Comparison of ENCODE assay signal across 21 mouse cellular contexts in the genomic region with DNA sequence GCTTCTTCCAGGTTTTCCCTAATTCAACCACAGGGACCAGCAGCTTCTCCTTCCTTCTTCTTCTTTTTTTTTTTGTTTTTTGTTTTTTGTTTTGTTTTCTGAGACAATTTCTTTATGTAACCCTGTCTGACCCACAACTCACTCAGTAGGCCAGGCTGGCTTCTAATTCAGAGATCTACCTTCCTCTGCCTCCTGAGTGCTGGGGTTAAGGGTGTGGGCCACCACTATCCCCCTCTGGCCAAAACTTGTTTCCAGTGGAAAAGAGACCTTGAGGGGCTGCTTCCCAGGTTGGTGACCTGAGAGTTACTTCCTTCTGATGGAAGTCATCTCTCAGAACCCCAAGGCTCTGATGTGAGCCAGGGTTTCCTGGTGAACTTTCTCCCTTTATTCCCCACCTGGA. TPM values are rescaled to one million over a fixed set of nuclear protein-coding genes. Genes with fewer than 3 reads are reported as not detected.
DNase-seq lines count a peak whose midpoint lies in the region; ATAC-seq and TF ChIP-seq lines count a peak whose summit lies in the region.
"Had no signal": no experiment of that assay in that cellular context is flagged by ENCODE, and none has a peak within 500 bp of the region (broad histone marks: within the 10 kb centered on the region; RNA-seq: fewer than 3 reads in every experiment).

No protein-coding gene starts in this region.

- H3K4me3 ChIP-seq in forebrain, embryonic 12.5 days (replicated peaks): no peak overlapping the region
- H3K4me3 ChIP-seq in forebrain, embryonic 16.5 days (replicated peaks; ENCODE audit: low read length): no peak overlapping the region
- no peak overlapping the region for H3K4me3 ChIP-seq in kidney, embryonic 14.5 days (ENCODE audit: low read length)
- H3K4me3 ChIP-seq in lung, embryonic 14.5 days (ENCODE audit: low read depth, low read length): no peak overlapping the region
- no peak overlapping the region for H3K4me3 ChIP-seq in stomach, embryonic 15.5 days (replicated peaks)
- H3K4me3 ChIP-seq: embryonic facial prominence, embryonic 12.5 days; forebrain, embryonic 15.5 days; liver, embryonic 15.5 days; megakaryocyte, embryonic 14.5 days had no signal

- peaks cover 13% of the 10 kb centered on the region; the same call in 1 of the 2 replicates for H3K27me3 ChIP-seq in forebrain, embryonic 12.5 days
- H3K27me3 ChIP-seq in forebrain, embryonic 16.5 days (replicated peaks; ENCODE audit: control insufficient read depth, insufficient read depth, low read length): no peaks in the 10 kb centered on the region
- H3K27me3 ChIP-seq in kidney, embryonic 14.5 days (ENCODE audit: control insufficient read depth, insufficient read depth, low read length): no peaks in the 10 kb centered on the region; the same call in 1 of the 2 replicates
- no peaks in the 10 kb centered on the region for H3K27me3 ChIP-seq in lung, embryonic 14.5 days (ENCODE audit: insufficient read depth, low read length)
- no peaks in the 10 kb centered on the region for H3K27me3 ChIP-seq in stomach, embryonic 15.5 days (replicated peaks)
- H3K27me3 ChIP-seq: forebrain, embryonic 15.5 days had no signal

- peak overlapping the region; percentile 15; the same call in 1 of the 2 replicates for H3K4me2 ChIP-seq in forebrain, embryonic 12.5 days
- no peak overlapping the region for H3K4me2 ChIP-seq in forebrain, embryonic 16.5 days (ENCODE audit: low read length)
- 0 out of 2 replicates have a peak overlapping the region, but pooled peaks have one; percentile 1 for H3K4me2 ChIP-seq in kidney, embryonic 14.5 days (replicated peaks; ENCODE audit: low read depth, low read length)
- peak overlapping the region; percentile 88; the same call in 1 of the 2 replicates for H3K4me2 ChIP-seq in lung, embryonic 14.5 days
- H3K4me2 ChIP-seq in stomach, embryonic 15.5 days: peak overlapping the region; percentile 30; the same call in 1 of the 2 replicates
- H3K4me2 ChIP-seq: forebrain, embryonic 15.5 days; liver, embryonic 15.5 days had no signal

- ATAC-seq in forebrain, embryonic 12.5 days (ENCODE audit: low FRiP score): no peak
- no peak for ATAC-seq in forebrain, embryonic 16.5 days
- ATAC-seq in kidney, embryonic 14.5 days (ENCODE audit: low FRiP score, low TSS enrichment): no peak
- ATAC-seq in lung, embryonic 14.5 days (ENCODE audit: insufficient read depth): no peak
- ATAC-seq in stomach, embryonic 15.5 days (ENCODE audit: insufficient read depth, low FRiP score, low read depth): no peak
- ATAC-seq: activated CD4-positive, CD25-positive, alpha-beta regulatory T cell, adult 4 months; CD4-positive, CD25-positive, alpha-beta regulatory T cell, adult 4 months; forebrain, embryonic 15.5 days had no signal

- H3K9ac ChIP-seq in forebrain, embryonic 12.5 days: no peak overlapping the region
- no peak overlapping the region for H3K9ac ChIP-seq in forebrain, embryonic 16.5 days (replicated peaks; ENCODE audit: low read depth, low read length)
- H3K9ac ChIP-seq in kidney, embryonic 14.5 days (ENCODE audit: low read depth, low read length): no peak overlapping the region
- no peak overlapping the region for H3K9ac ChIP-seq in lung, embryonic 14.5 days
- H3K9ac ChIP-seq in stomach, embryonic 15.5 days: no peak overlapping the region
- H3K9ac ChIP-seq: embryonic facial prominence, embryonic 12.5 days; forebrain, embryonic 15.5 days; liver, embryonic 15.5 days had no signal

- DNase-seq in kidney, adult 11 months: no peak
- no peak for DNase-seq in lung, embryonic 14.5 days
- DNase-seq in lung, postnatal 4 days: no peak
- no peak for DNase-seq in spleen, postnatal 10 days (ENCODE audit: low spot score in 2 of 2)
- DNase-seq: adrenal gland, postnatal 10 days; cerebellum, adult 9-11 months; gastrocnemius, postnatal 36 days; kidney, postnatal 10 days; lung, postnatal 14 days; midbrain, embryonic 14.5 days; right cerebral cortex, postnatal 25 days had no signal

- no peaks in the 10 kb centered on the region for H3K9me3 ChIP-seq in forebrain, embryonic 12.5 days
- no peaks in the 10 kb centered on the region for H3K9me3 ChIP-seq in forebrain, embryonic 16.5 days (ENCODE audit: control insufficient read depth, low read length)
- H3K9me3 ChIP-seq in kidney, embryonic 14.5 days (ENCODE audit: control insufficient read depth, low read length): no peaks in the 10 kb centered on the region
- no peaks in the 10 kb centered on the region for H3K9me3 ChIP-seq in lung, embryonic 14.5 days (ENCODE audit: low read depth, low read length)
- no peaks in the 10 kb centered on the region for H3K9me3 ChIP-seq in stomach, embryonic 15.5 days
- H3K9me3 ChIP-seq: embryonic facial prominence, embryonic 12.5 days; forebrain, embryonic 15.5 days; liver, embryonic 15.5 days; megakaryocyte, embryonic 14.5 days had no signal

- H3K4me1 ChIP-seq in forebrain, embryonic 12.5 days: peaks cover 8% of the 10 kb centered on the region; the same call in 1 of the 2 replicates
- peaks cover 6% of the 10 kb centered on the region; the same call in 1 of the 2 replicates for H3K4me1 ChIP-seq in forebrain, embryonic 16.5 days (replicated peaks; ENCODE audit: control insufficient read depth, insufficient read depth, low read length)
- no peaks in the 10 kb centered on the region for H3K4me1 ChIP-seq in kidney, embryonic 14.5 days (ENCODE audit: control insufficient read depth, insufficient read depth, low read length)
- 0 out of 2 replicates have a peak, but pooled peaks cover 8% of the 10 kb centered on the region for H3K4me1 ChIP-seq in lung, embryonic 14.5 days (ENCODE audit: insufficient read depth)
- H3K4me1 ChIP-seq in stomach, embryonic 15.5 days: 0 out of 2 replicates have a peak, but pooled peaks cover 8% of the 10 kb centered on the region
- H3K4me1 ChIP-seq: embryonic facial prominence, embryonic 12.5 days had no signal

- no peaks in the 10 kb centered on the region for H3K36me3 ChIP-seq in forebrain, embryonic 12.5 days (replicated peaks)
- no peaks in the 10 kb centered on the region for H3K36me3 ChIP-seq in forebrain, embryonic 16.5 days (ENCODE audit: control insufficient read depth, insufficient read depth)
- H3K36me3 ChIP-seq in kidney, embryonic 14.5 days (ENCODE audit: control insufficient read depth, insufficient read depth, low read length): no peaks in the 10 kb centered on the region
- no peaks in the 10 kb centered on the region for H3K36me3 ChIP-seq in lung, embryonic 14.5 days (ENCODE audit: insufficient read depth)
- no peaks in the 10 kb centered on the region for H3K36me3 ChIP-seq in stomach, embryonic 15.5 days
- H3K36me3 ChIP-seq: embryonic facial prominence, embryonic 12.5 days; forebrain, embryonic 15.5 days; liver, embryonic 15.5 days had no signal

- no peak overlapping the region for H3K27ac ChIP-seq in forebrain, embryonic 12.5 days
- no peak overlapping the region for H3K27ac ChIP-seq in forebrain, embryonic 16.5 days (ENCODE audit: low read length)
- H3K27ac ChIP-seq in kidney, embryonic 14.5 days (ENCODE audit: low read depth, low read length): no peak overlapping the region
- no peak overlapping the region for H3K27ac ChIP-seq in lung, embryonic 14.5 days (ENCODE audit: low read depth)
- H3K27ac ChIP-seq in stomach, embryonic 15.5 days: no peak overlapping the region
- H3K27ac ChIP-seq: embryonic facial prominence, embryonic 12.5 days; forebrain, embryonic 15.5 days; liver, embryonic 15.5 days had no signal

- TF ChIP-seq CTCF in lung, embryonic 14.5 days (IDR thresholded peaks at IDR 0.05; ENCODE audit: low read depth): no peak

RNA-seq across cellular contexts. Expression of a gene that starts 4.1 kb away (rescaled TPM):
- polyA plus RNA-seq in forebrain, embryonic 12.5 days (2016; fragmentation: Nextera tagmentation; extraction: Ambion mirVana): 3.6 and 4.0 TPM in 2 replicates
- 1.3 and 1.4 TPM in 2 replicates for polyA plus RNA-seq in forebrain, embryonic 16.5 days (2015; fragmentation: Nextera tagmentation; extraction: Ambion mirVana)
- 2.2 and 4.6 TPM in 2 replicates for polyA plus RNA-seq in kidney, embryonic 14.5 days (2014; fragmentation: Nextera tagmentation; extraction: Ambion mirVana)
- polyA plus RNA-seq in lung, embryonic 14.5 days (2014; fragmentation: Nextera tagmentation; extraction: Ambion mirVana): 3.8 and 4.6 TPM in 2 replicates
- polyA plus RNA-seq in stomach, embryonic 15.5 days (2015; fragmentation: Nextera tagmentation; extraction: Ambion mirVana): 3.9 and 4.0 TPM in 2 replicates
